Mouse (Mus musculus): ENCODE results near the gene Aak1. TPM values are rescaled to one million over a fixed set of nuclear protein-coding genes. Genes with fewer than 3 reads are reported as not detected.
A peak's percentile ranks its signal among the peaks of the same experiment; 100 is the strongest.

The Aak1 gene
- total RNA-seq (2021), result 100 to 1,000 TPM in 1 of 2 experiments, 10 to 100 TPM in 1; 99.0 to 109 TPM

- DNase-seq, result peak; percentile 92
Observed at GRCm38 (mm10) chr6:86848915-86849644, at the start of gene Aak1. TSS of gene Aak1 (plus strand) at chr6:86849517.

- DNase-seq, result no peak
Observed at GRCm38 (mm10) chr6:86800467-86800866, 48.9 kb upstream of the Aak1 start.

GRCm38 (mm10) chr6:86801431-86801830, 47.9 kb upstream of the Aak1 start:
- no peak for DNase-seq

GRCm38 (mm10) chr6:86804646-86805045, 44.7 kb upstream of the Aak1 start:
- no peak for DNase-seq

GRCm38 (mm10) chr6:86806455-86807086, 42.7 kb upstream of the Aak1 start:
- DNase-seq, result peak; percentile 79

GRCm38 (mm10) chr6:86812919-86813318, 36.4 kb upstream of the Aak1 start:
- DNase-seq, result no peak

GRCm38 (mm10) chr6:86813341-86813740, 36.0 kb upstream of the Aak1 start:
- DNase-seq, result peak; percentile 74

- no peak for DNase-seq
Observed at GRCm38 (mm10) chr6:86814926-86815325, 34.4 kb upstream of the Aak1 start.

- DNase-seq, result no peak
Observed at GRCm38 (mm10) chr6:86815436-86815835, 33.9 kb upstream of the Aak1 start.

- DNase-seq, result peak; percentile 59
Observed at GRCm38 (mm10) chr6:86816586-86816985, 32.7 kb upstream of the Aak1 start.

GRCm38 (mm10) chr6:86818914-86819313, 30.4 kb upstream of the Aak1 start:
- no peak for DNase-seq

GRCm38 (mm10) chr6:86819926-86820325, 29.4 kb upstream of the Aak1 start:
- DNase-seq, result no peak

- DNase-seq, result peak; percentile 27
Observed at GRCm38 (mm10) chr6:86820690-86821089, 28.6 kb upstream of the Aak1 start.

- DNase-seq, result peak; percentile 49
Observed at GRCm38 (mm10) chr6:86822285-86823050, 26.8 kb upstream of the Aak1 start.

GRCm38 (mm10) chr6:86823051-86823431, 26.3 kb upstream of the Aak1 start:
- DNase-seq, result no peak

- peak; percentile 58 for DNase-seq
Observed at GRCm38 (mm10) chr6:86823824-86824223, 25.5 kb upstream of the Aak1 start.

- no peak for DNase-seq
Observed at GRCm38 (mm10) chr6:86824401-86824800, 24.9 kb upstream of the Aak1 start.

- no peak for DNase-seq
Observed at GRCm38 (mm10) chr6:86827432-86827831, 21.9 kb upstream of the Aak1 start.

GRCm38 (mm10) chr6:86829768-86830167, 19.5 kb upstream of the Aak1 start:
- no peak for DNase-seq

GRCm38 (mm10) chr6:86830738-86831500, 18.4 kb upstream of the Aak1 start:
- peak; percentile 62 for DNase-seq

- peak; percentile 88 for DNase-seq
Observed at GRCm38 (mm10) chr6:86832802-86833502, 16.4 kb upstream of the Aak1 start.

- DNase-seq, result no peak
Observed at GRCm38 (mm10) chr6:86839089-86839488, 10.2 kb upstream of the Aak1 start.

Measured in heart, postnatal 4 days (tissue).